Mouse (Mus musculus) midbrain, postnatal 0 days (tissue): ENCODE measurements around the gene Ndufs3. TPM values are rescaled to one million over a fixed set of nuclear protein-coding genes. Genes with fewer than 3 reads are reported as not detected.

Experiments
- ATAC-seq: fragments of 200-750 bp; cut with Nextera tagmentation; 2 replicates; pipeline ENCODE4 v1.8.0; 2017; ENCODE audit warnings: moderate number of reproducible peaks, mild to moderate bottlenecking, moderate TSS enrichment, moderate library complexity; ENCODE audit not compliant: low FRiP score
- DNase-seq: peaks from one replicate; pipeline ENCODE4 v3.0.0-alpha.2; 2015; ENCODE audit warnings: low spot score
- H3K27ac ChIP-seq: fragments of 300-500 bp; sonication (generic); 2 replicates; pipeline ENCODE4 v1.5.1; 2014; ENCODE audit warnings: low read depth, mild to moderate bottlenecking, low read length, mixed read lengths
- H3K27me3 ChIP-seq: fragments of 300-500 bp; sonication (generic); 2 replicates; pipeline ENCODE4 v1.6.1; 2014; ENCODE audit warnings: low read length, control low read depth, mixed read lengths; ENCODE audit not compliant: insufficient read depth
- H3K36me3 ChIP-seq: fragments of 300-500 bp; sonication (generic); 2 replicates; pipeline ENCODE4 v1.6.1; 2014; ENCODE audit warnings: low read length, control low read depth, mixed read lengths; ENCODE audit not compliant: insufficient read depth
- H3K4me1 ChIP-seq: fragments of 300-500 bp; sonication (generic); 2 replicates; pipeline ENCODE4 v1.6.1; 2014; ENCODE audit warnings: mild to moderate bottlenecking, control low read depth, antibody characterized with exemption, low read length, mixed read lengths; ENCODE audit not compliant: insufficient read depth
- H3K4me2 ChIP-seq: fragments of 300-500 bp; sonication (generic); 2 replicates; pipeline ENCODE4 v1.6.1; 2014; ENCODE audit warnings: low read depth, mild to moderate bottlenecking, low read length, mixed read lengths; ENCODE audit not compliant: poor library complexity, severe bottlenecking
- H3K4me3 ChIP-seq: fragments of 300-500 bp; sonication (generic); 2 replicates; pipeline ENCODE4 v1.5.1; 2014; ENCODE audit warnings: low read depth, mild to moderate bottlenecking, low read length, moderate library complexity
- H3K9ac ChIP-seq: fragments of 300-500 bp; sonication (generic); replicated peaks from 2 replicates; pipeline ENCODE4 v1.6.1; 2014; ENCODE audit warnings: mild to moderate bottlenecking, low read length, moderate library complexity, mixed read lengths; ENCODE audit not compliant: poor library complexity, severe bottlenecking
- H3K9me3 ChIP-seq: fragments of 300-500 bp; sonication (generic); 2 replicates; pipeline ENCODE4 v1.6.1; 2016; ENCODE audit warnings: low read length, control low read depth
- CTCF ChIP-seq: IDR thresholded peaks from 2 replicates; pipeline ENCODE4 v1.5.1; 2016; ENCODE audit warnings: antibody characterized with exemption, mild to moderate bottlenecking
- WGBS: fragments of 180-500 bp; shearing (Covaris S2); extraction: QIAGEN DNeasy Blood & Tissue Kit; methylation state at CpG from one replicate; pipeline ENCODE4 v1.1.7; 2014; 5-methylcytosine and 5-hydroxymethylcytosine counted together
- polyA plus RNA-seq: library from polyadenylated mRNA; unstranded; fragments of >200 nt; fragmentation: Nextera tagmentation; extraction: Ambion mirVana; gene quantifications from 2 replicates; pipeline ENCODE4 v1.2.1, GENCODE M21; 2015
- total RNA-seq: library from RNA; depleted of rRNA; stranded (reverse); fragments of >200 nt; gene quantifications from 2 replicates; pipeline ENCODE4 v1.2.3, GENCODE M21; 2014; rRNA removed

The Ndufs3 gene
- total and polyA plus RNA-seq, 2 experiments from 2014 or later, result 196 to 251 TPM

DNA sequence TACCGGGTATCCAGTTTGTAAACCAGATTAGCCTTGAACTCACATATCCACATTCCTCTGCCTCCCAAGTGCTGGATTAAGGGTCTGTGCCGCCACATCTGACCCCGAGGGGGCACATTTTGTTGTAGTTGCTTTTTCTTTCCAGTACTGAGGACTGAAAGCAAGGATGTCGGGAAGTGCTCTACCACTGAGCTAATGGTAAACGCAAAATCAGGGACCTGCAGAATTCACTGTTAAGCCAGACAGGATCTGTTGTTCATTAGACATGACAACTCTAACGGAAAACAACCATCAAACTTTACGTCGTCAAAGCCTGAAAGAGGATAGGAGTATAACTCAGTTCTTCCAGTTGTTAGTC, 58.1 kb downstream of the Ndufs3 start:
- DNase-seq (no peak), ATAC-seq (peak; percentile 69)
- Histone ChIP-seq H3K9ac (peak overlapping the region; percentile 92), H3K36me3 (no peaks in the 10 kb centered on the region), H3K27me3 (no peaks in the 10 kb centered on the region), H3K4me2 (peak overlapping the region; percentile 63), H3K9me3 (no peaks in the 10 kb centered on the region), H3K4me1 (0 out of 2 replicates have a peak, but pooled peaks cover 7% of the 10 kb centered on the region), H3K27ac (peak overlapping the region; percentile 97), H3K4me3 (peak overlapping the region; percentile 87)
- peak; percentile 45 for TF ChIP-seq CTCF
- 2% methylated on average over 8 of the region's 8 CpGs for WGBS

DNA sequence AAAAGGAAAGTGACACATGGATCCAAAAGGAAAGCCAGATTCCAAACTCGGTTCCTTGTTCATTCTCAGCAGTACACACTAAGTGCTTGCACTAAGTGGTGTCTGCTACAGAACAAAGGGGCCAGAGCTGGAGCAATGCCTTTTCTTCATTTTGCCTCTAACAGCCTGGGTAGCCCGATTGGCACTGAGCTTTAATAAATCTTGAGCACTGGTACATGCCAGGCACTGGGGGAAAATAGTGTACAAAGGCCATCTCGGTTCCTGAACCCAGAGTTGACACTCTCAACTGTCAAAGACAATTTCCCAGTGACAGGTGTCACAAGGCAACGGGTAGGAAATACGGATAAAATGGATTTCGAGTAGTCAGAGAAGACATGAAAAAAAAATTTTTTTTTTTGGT, 58.5 kb downstream of the Ndufs3 start:
- Histone ChIP-seq H3K27me3 (no peaks in the 10 kb centered on the region), H3K36me3 (no peaks in the 10 kb centered on the region), H3K9me3 (no peaks in the 10 kb centered on the region), H3K9ac (peak overlapping the region; percentile 92; the same call in 1 of the 2 replicates), H3K4me2 (peak overlapping the region; percentile 63), H3K4me3 (peak overlapping the region; percentile 87; the same call in 1 of the 2 replicates), H3K27ac (peak overlapping the region; percentile 97), H3K4me1 (0 out of 2 replicates have a peak, but pooled peaks cover 7% of the 10 kb centered on the region)
- no peak for TF ChIP-seq CTCF
- DNase-seq, result no peak
- 42% methylated on average over 6 of the region's 6 CpGs for WGBS
- ATAC-seq, result no peak

DNA sequence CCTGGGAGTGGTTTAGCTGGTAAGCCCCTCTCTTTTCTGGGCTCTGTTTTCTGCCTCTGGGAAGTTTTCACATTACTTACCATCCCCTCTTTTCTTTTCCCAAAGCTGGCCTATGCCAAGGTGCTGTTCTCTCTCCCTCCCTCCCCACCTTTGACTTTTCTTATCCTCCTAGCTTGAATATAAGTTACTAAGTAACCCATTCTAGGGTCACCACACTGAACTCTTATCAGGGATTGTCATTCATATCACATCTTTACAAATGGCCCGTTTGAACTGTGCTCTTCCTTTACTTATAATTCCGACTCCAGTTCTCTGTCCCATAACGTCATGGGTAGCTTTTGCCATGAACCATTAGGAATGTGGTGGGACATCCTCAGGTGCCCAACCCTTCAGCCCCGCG, 59.4 kb downstream of the Ndufs3 start:
- ATAC-seq, result no peak
- 0 out of 2 replicates have a peak, but pooled peaks cover 7% of the 10 kb centered on the region for H3K4me1 ChIP-seq
- 87% methylated on average over 5 of the region's 5 CpGs for WGBS

More for the DNA sequence above, 59.4 kb downstream of the Ndufs3 start:
- Histone ChIP-seq H3K36me3 (no peaks in the 10 kb centered on the region), H3K27me3 (no peaks in the 10 kb centered on the region), H3K4me2 (no peak overlapping the region), H3K9ac (no peak overlapping the region), H3K27ac (no peak overlapping the region), H3K4me3 (no peak overlapping the region), H3K9me3 (no peaks in the 10 kb centered on the region)
- no peak for TF ChIP-seq CTCF
- no peak for DNase-seq

Other genes with a start within 250 kb of the Ndufs3 start
- gene Nup160, start 227.6 kb downstream of the Ndufs3 start, total RNA-seq, result 16.2 and 20.9 TPM in 2 replicates
- gene Nup160, start 227.6 kb downstream of the Ndufs3 start, polyA plus RNA-seq, result 10.7 and 11.2 TPM in 2 replicates
- gene Fnbp4, start 159.5 kb downstream of the Ndufs3 start, total RNA-seq, result 71.0 and 82.1 TPM in 2 replicates
- 50.4 and 60.3 TPM in 2 replicates for gene Fnbp4, start 159.5 kb downstream of the Ndufs3 start, polyA plus RNA-seq
- gene Agbl2, start 122.1 kb downstream of the Ndufs3 start, total RNA-seq, result 0.24 and 1.1 TPM in 2 replicates
- gene Agbl2, start 122.1 kb downstream of the Ndufs3 start, polyA plus RNA-seq, result 0.34 and 0.39 TPM in 2 replicates
- gene Mtch2, start 57.7 kb downstream of the Ndufs3 start, total RNA-seq, result 121 and 124 TPM in 2 replicates
- 195 and 210 TPM in 2 replicates for gene Mtch2, start 57.7 kb downstream of the Ndufs3 start, polyA plus RNA-seq
- 488 and 629 TPM in 2 replicates for gene C1qtnf4, start 19.0 kb downstream of the Ndufs3 start, total RNA-seq
- gene C1qtnf4, start 19.0 kb downstream of the Ndufs3 start, polyA plus RNA-seq, result 245 and 271 TPM in 2 replicates
- gene Kbtbd4, start 87 bp downstream of the Ndufs3 start, total RNA-seq, result 47.7 and 50.5 TPM in 2 replicates
- gene Kbtbd4, start 87 bp downstream of the Ndufs3 start, polyA plus RNA-seq, result 60.0 and 60.4 TPM in 2 replicates
- gene Celf1, start 35.6 kb upstream of the Ndufs3 start, total RNA-seq, result 82.5 and 85.4 TPM in 2 replicates
- 62.9 and 69.5 TPM in 2 replicates for gene Celf1, start 35.6 kb upstream of the Ndufs3 start, polyA plus RNA-seq
- gene Rapsn, start 130.8 kb upstream of the Ndufs3 start, total RNA-seq, result 1.7 and 2.4 TPM in 2 replicates
- gene Rapsn, start 130.8 kb upstream of the Ndufs3 start, polyA plus RNA-seq, result 0.97 and 1.2 TPM in 2 replicates
- gene Psmc3, start 149.2 kb upstream of the Ndufs3 start, total RNA-seq, result 166 and 183 TPM in 2 replicates
- gene Psmc3, start 149.2 kb upstream of the Ndufs3 start, polyA plus RNA-seq, result 245 and 253 TPM in 2 replicates
- 34.1 and 40.3 TPM in 2 replicates for gene Slc39a13, start 165.6 kb upstream of the Ndufs3 start, total RNA-seq
- gene Slc39a13, start 165.6 kb upstream of the Ndufs3 start, polyA plus RNA-seq, result 22.7 and 26.3 TPM in 2 replicates
- gene Spi1, start 177.6 kb upstream of the Ndufs3 start, total RNA-seq, result 4.4 and 10.0 TPM in 2 replicates
- 4.0 and 4.2 TPM in 2 replicates for gene Spi1, start 177.6 kb upstream of the Ndufs3 start, polyA plus RNA-seq
- gene Mybpc3, start 213.3 kb upstream of the Ndufs3 start, total RNA-seq, result 0.09 TPM in 1 of 2 replicates, not detected in the other
- gene Mybpc3, start 213.3 kb upstream of the Ndufs3 start, polyA plus RNA-seq, result not detected in 2 replicates